Comparison of ENCODE assay signal across 17 mouse cellular contexts in the genomic region with DNA sequence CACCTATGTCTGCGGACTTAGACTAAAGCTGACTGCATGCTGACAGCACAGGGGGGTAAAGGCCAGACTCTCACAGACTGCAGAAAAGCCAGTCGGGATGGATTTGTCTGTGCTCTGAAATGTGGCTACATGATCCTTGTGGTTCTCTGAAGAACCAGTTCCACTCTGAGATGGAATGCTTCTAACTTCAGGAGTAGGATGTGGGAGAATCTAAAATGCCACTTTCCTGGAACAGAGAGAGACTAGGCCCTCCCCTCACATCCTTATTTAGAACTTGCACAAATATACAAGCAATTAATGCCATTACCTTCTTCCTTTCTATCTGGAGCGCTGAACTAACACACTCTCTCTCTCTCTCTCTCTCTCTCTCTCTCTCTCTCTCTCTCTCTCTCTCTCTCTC.
DNase-seq lines count a peak whose midpoint lies in the region; ATAC-seq and TF ChIP-seq lines count a peak whose summit lies in the region.
"Had no signal": no experiment of that assay in that cellular context is flagged by ENCODE, and none has a peak within 500 bp of the region (broad histone marks: within the 10 kb centered on the region; RNA-seq: fewer than 3 reads in every experiment).

No protein-coding gene starts in this region.

- ATAC-seq in kidney, embryonic 16.5 days (ENCODE audit: low FRiP score, low TSS enrichment), result peak; percentile 31; the same call in 1 of the 2 replicates
- ATAC-seq: CD4-positive, CD25-positive, alpha-beta regulatory T cell, adult 4 months; hindbrain, embryonic 16.5 days; inflammation-experienced regulatory T-cells, adult 6 months had no signal

- WGBS in kidney, embryonic 16.5 days, result 79% methylated on average over 3 of the region's 3 CpGs

- no peaks in the 10 kb centered on the region for H3K9me3 ChIP-seq in kidney, embryonic 16.5 days (ENCODE audit: low read length)
- H3K9me3 ChIP-seq in E14TG2a.4 (ENCODE audit: low read length), result no peaks in the 10 kb centered on the region
- H3K9me3 ChIP-seq: embryonic facial prominence, embryonic 10.5 days; embryonic facial prominence, embryonic 13.5 days; forebrain, embryonic 12.5 days; forebrain, embryonic 15.5 days; hindbrain, embryonic 13.5 days had no signal

- H3K4me2 ChIP-seq in kidney, embryonic 16.5 days (replicated peaks; ENCODE audit: low read depth, low read length), result no peak overlapping the region
- H3K4me2 ChIP-seq: embryonic facial prominence, embryonic 13.5 days; forebrain, embryonic 12.5 days; forebrain, embryonic 15.5 days; heart, embryonic 11.5 days; hindbrain, embryonic 13.5 days had no signal

- no peak overlapping the region for H3K27ac ChIP-seq in kidney, embryonic 16.5 days (ENCODE audit: low read length)
- H3K27ac ChIP-seq: embryonic facial prominence, embryonic 10.5 days; embryonic facial prominence, embryonic 13.5 days; forebrain, embryonic 12.5 days; forebrain, embryonic 15.5 days; gastrocnemius, adult 2 months; hindbrain, embryonic 13.5 days had no signal

- no peak for DNase-seq in kidney, postnatal 10 days
- peak; percentile 77 for DNase-seq in brain, adult 2 months (ENCODE audit: low read depth, low spot score)
- peak; percentile 67 for DNase-seq in telencephalon, adult 2 months (ENCODE audit: low read depth, low spot score)
- DNase-seq in thymus, postnatal 0 days (ENCODE audit: low spot score), result no peak

- no peak for TF ChIP-seq CTCF in E14TG2a.4 (conservative IDR thresholded peaks at IDR 0.05; ENCODE audit: low read length)

- no peak overlapping the region for H3K4me3 ChIP-seq in kidney, embryonic 16.5 days (ENCODE audit: low read length)
- H3K4me3 ChIP-seq in E14TG2a.4 (replicated peaks; ENCODE audit: low read length), result peak overlapping the region; percentile 11; the same call in 1 of the 2 replicates
- H3K4me3 ChIP-seq: embryonic facial prominence, embryonic 10.5 days; embryonic facial prominence, embryonic 13.5 days; erythroblast, embryonic 14.5 days; forebrain, embryonic 12.5 days; forebrain, embryonic 15.5 days; gastrocnemius, adult 2 months; hindbrain, embryonic 13.5 days had no signal

- H3K27me3 ChIP-seq in kidney, embryonic 16.5 days (ENCODE audit: insufficient read depth, low read length), result no peaks in the 10 kb centered on the region
- no peaks in the 10 kb centered on the region for H3K27me3 ChIP-seq in E14TG2a.4 (ENCODE audit: insufficient read depth, low read length)
- H3K27me3 ChIP-seq: embryonic facial prominence, embryonic 13.5 days; forebrain, embryonic 12.5 days; forebrain, embryonic 15.5 days; hindbrain, embryonic 13.5 days had no signal

- H3K36me3 ChIP-seq in kidney, embryonic 16.5 days (ENCODE audit: insufficient read depth, low read length), result no peaks in the 10 kb centered on the region
- no peaks in the 10 kb centered on the region for H3K36me3 ChIP-seq in E14TG2a.4 (ENCODE audit: insufficient read depth, low read length)
- H3K36me3 ChIP-seq: embryonic facial prominence, embryonic 10.5 days; embryonic facial prominence, embryonic 13.5 days; forebrain, embryonic 12.5 days; forebrain, embryonic 15.5 days; hindbrain, embryonic 13.5 days had no signal

- no peaks in the 10 kb centered on the region for H3K4me1 ChIP-seq in kidney, embryonic 16.5 days (ENCODE audit: insufficient read depth, low read length)
- H3K4me1 ChIP-seq in E14TG2a.4 (replicated peaks; ENCODE audit: low read depth, low read length), result peaks cover 14% of the 10 kb centered on the region
- H3K4me1 ChIP-seq: embryonic facial prominence, embryonic 10.5 days; forebrain, embryonic 12.5 days; hindbrain, embryonic 13.5 days had no signal

- H3K9ac ChIP-seq in kidney, embryonic 16.5 days (replicated peaks; ENCODE audit: low read length), result no peak overlapping the region
- H3K9ac ChIP-seq: embryonic facial prominence, embryonic 13.5 days; forebrain, embryonic 12.5 days; forebrain, embryonic 15.5 days; hindbrain, embryonic 13.5 days had no signal

Comparison
In these comparisons a context has a peak if more than half of its experiments do, and no peak if none do; other contexts are left out.
1. DNase-seq: peak in brain, adult 2 months (single experiment) and telencephalon, adult 2 months (single experiment); none in kidney, postnatal 10 days (single experiment) and thymus, postnatal 0 days (single experiment).